Mouse (Mus musculus) G1E (cell line): Measurements from ENCODE around the gene Pex14. TPM values are rescaled to one million over a fixed set of nuclear protein-coding genes. Genes with fewer than 3 reads are reported as not detected.
"Not testable (repeated sequence)": the region's sequence is repeated elsewhere in the genome, so short reads cannot be mapped to it uniquely, and the experiment has no call there.

Experiments used
- ATAC-seq: 2 replicates; pipeline ENCODE4 v1.8.0; 2016; ENCODE audit warnings: mild to moderate bottlenecking; ENCODE audit not compliant: insufficient number of reproducible peaks, poor library complexity, low FRiP score, severe bottlenecking; ENCODE audit errors: extremely low read depth
- DNase-seq: peaks from one replicate; pipeline ENCODE4 v3.0.0; 2012; ENCODE audit warnings: low spot score
- H3K27me3 ChIP-seq: 2 replicates; pipeline ENCODE4 v1.6.1; 2012; ENCODE audit warnings: mild to moderate bottlenecking, low read length, inconsistent platforms; ENCODE audit not compliant: insufficient read depth
- H3K36me3 ChIP-seq: replicated peaks from 2 replicates; pipeline ENCODE3; 2012; ENCODE audit warnings: mild to moderate bottlenecking, inconsistent platforms
- H3K4me1 ChIP-seq: 2 replicates; pipeline ENCODE4 v1.6.1; 2012; ENCODE audit warnings: low read depth, low read length, inconsistent platforms, mixed read lengths; ENCODE audit not compliant: insufficient read depth
- H3K4me3 ChIP-seq: 2 replicates; pipeline ENCODE4 v1.5.1; 2012; ENCODE audit warnings: low read depth, mild to moderate bottlenecking, inconsistent platforms, low read length, moderate library complexity, mixed read lengths
- H3K9me3 ChIP-seq: replicated peaks from 2 replicates; pipeline ENCODE4 v1.6.1; 2012; ENCODE audit warnings: inconsistent platforms
- CTCF ChIP-seq: IDR thresholded peaks from 2 replicates; pipeline ENCODE4 v1.5.1; 2012; ENCODE audit warnings: low read depth, low read length, inconsistent platforms, mixed read lengths
- GATA1 ChIP-seq: IDR thresholded peaks from 2 replicates; pipeline ENCODE4 v1.6.1; 2012; ENCODE audit warnings: borderline replicate concordance, low read length, inconsistent platforms, mixed read lengths
- GATA2 ChIP-seq: IDR thresholded peaks from 2 replicates; pipeline ENCODE4 v1.6.1; 2012; ENCODE audit warnings: low read depth, low read length, inconsistent platforms, borderline replicate concordance
- POLR2AphosphoS5 ChIP-seq: IDR thresholded peaks from 2 replicates; pipeline ENCODE4 v1.6.1; 2012; ENCODE audit warnings: low read depth, low read length, inconsistent platforms; ENCODE audit not compliant: insufficient replicate concordance
- TAL1 ChIP-seq: conservative IDR thresholded peaks from 2 replicates; pipeline ENCODE4 v1.6.1; 2012; ENCODE audit warnings: low read depth, low read length, inconsistent platforms, mixed read lengths
- polyA plus RNA-seq: library from polyadenylated mRNA; stranded (reverse); fragments of >175 nt; gene quantifications from 2 replicates; pipeline ENCODE4 v1.2.3, GENCODE M21; 2012
- total RNA-seq, 2 experiments: library from RNA; stranded (forward) in 1 of 2; stranded (reverse) in 1 of 2; fragments of 200-1000 nt in 1 of 2; fragments of >200 nt in 1 of 2; fragmentation: Nextera tagmentation in 1 of 2; gene quantifications; 2 replicates each; pipeline ENCODE4 v1.2.3; 2014 to 2017

Gene Pex14
- total and polyA plus RNA-seq, 3 experiments: 13.3 to 47.5 (median 21.1) TPM

DNA sequence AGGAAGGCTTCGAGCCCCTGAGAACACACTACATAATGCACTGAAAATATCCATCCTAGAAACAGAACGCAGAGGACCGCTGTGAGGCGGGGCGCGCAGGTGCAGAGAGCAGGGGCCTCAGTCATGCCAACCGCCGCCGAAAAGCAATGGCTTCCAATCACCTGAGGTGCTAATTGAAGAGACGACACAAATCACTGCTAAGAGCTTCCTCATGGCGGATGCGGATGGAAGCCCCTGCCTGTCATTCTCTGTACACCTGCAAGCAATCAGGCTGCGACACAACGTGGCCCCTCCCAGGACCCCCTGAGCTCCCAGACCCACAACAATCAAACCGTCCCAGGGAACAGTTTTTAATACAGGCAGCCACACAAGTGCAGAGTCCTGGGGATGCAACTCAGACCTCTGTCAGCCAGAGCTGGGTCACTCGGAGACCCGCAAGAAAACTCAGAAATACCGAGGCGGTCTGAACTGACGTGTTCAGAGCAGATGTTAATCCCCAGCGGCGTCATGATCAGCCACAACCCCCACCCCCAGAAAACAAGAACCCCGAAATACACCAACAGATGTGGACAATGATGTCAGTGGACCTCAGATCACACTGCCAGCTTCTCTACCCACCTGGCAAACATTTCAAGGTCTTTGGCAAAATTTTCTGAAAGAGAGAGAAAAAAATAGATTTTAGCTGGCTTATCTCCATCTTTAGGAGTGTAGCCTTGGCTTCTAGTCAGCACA, 31.5 kb upstream of the Pex14 start:
- no peak for ATAC-seq
- no peaks in the 10 kb centered on the region for H3K27me3 ChIP-seq
- peaks cover 81% of the 10 kb centered on the region for H3K36me3 ChIP-seq
- no peaks in the 10 kb centered on the region for H3K9me3 ChIP-seq
- H3K4me1 ChIP-seq: peaks cover 6% of the 10 kb centered on the region
- no peak overlapping the region for H3K4me3 ChIP-seq
- DNase-seq: no peak
- TF ChIP-seq GATA1 (no peak), CTCF (no peak), POLR2AphosphoS5 (no peak), GATA2 (no peak), TAL1 (no peak)

DNA sequence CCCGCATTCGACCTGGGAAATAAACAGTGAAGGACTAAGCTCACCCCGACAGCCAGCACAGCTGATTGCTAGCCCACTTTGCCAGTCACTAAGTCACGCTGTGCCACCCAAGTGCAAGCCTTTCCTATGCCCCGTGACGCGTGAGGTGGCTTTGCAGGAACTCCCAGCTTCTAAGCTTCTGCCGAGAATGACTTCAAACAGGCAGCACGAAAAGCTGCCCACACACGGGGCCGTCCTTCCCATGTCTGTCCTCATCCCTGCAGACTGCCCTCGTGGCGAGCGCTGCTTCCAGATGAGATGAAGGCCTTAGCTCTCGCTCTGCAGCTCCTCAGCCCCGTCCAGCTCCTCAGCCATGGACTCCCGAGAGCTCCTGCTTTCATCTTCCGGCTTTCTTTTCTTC, 28.8 kb upstream of the Pex14 start:
- Histone ChIP-seq H3K4me3 (no peak overlapping the region), H3K4me1 (peaks cover 1% of the 10 kb centered on the region), H3K9me3 (no peaks in the 10 kb centered on the region), H3K27me3 (no peaks in the 10 kb centered on the region), H3K36me3 (peaks cover 92% of the 10 kb centered on the region)
- TF ChIP-seq GATA1: no peak
- TF ChIP-seq TAL1: no peak
- no peak for TF ChIP-seq POLR2AphosphoS5
- TF ChIP-seq GATA2: no peak
- TF ChIP-seq CTCF: no peak
- DNase-seq: no peak
- no peak for ATAC-seq

DNA sequence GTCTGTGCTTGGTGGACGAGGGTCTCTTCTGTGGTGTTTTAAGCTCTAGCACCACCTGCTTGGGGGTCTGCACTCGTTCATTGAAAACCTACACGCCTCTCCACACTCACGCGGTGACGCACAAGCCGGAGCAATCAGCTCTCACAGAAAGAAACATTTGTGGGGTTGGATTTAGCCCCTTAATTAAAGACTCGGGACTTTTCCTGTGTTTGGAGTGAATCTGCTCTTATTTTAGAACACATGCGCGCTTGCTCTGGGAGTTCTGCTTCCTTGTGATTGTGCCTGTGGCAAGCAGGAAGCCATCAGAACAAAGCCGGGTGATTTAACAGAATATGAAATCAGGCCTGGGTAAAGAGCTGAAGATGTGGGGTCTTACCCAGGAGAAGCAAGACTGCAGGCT, 27.0 kb upstream of the Pex14 start, which contains the start of gene Cort:
Gene Cort, minus strand, starts transcription at position 101 of the 400 bp plus-strand sequence.
- peaks cover 88% of the 10 kb centered on the region for H3K36me3 ChIP-seq
- H3K4me1 ChIP-seq: no peaks in the 10 kb centered on the region; the same call in 1 of the 2 replicates
- H3K27me3 ChIP-seq: no peaks in the 10 kb centered on the region
- H3K9me3 ChIP-seq: no peaks in the 10 kb centered on the region
- no peak within 1 kb of the TSS for H3K4me3 ChIP-seq
- no peak for TF ChIP-seq GATA2
- TF ChIP-seq TAL1: no peak
- TF ChIP-seq POLR2AphosphoS5: no peak
- no peak for TF ChIP-seq CTCF
- no peak for TF ChIP-seq GATA1
- ATAC-seq: no peak
- DNase-seq: no peak

DNA sequence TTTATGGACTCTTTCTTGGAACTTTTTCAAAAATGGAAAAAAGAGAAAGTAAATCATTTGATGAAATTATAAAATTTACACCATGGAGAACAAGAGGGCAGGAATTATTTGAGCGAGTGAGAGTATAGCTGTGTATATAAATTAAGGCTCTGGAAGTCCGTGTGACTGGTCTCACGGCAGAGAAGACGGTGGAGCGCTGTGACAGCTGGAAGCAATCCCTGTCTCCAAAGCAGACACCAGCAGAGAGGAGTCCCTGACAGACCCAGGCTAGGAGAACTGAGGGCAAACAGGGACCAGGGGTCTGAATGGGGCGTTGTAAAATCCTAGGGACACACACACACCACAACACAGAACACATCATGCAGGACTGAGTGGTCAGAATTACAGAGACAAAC, 26.4 kb upstream of the Pex14 start:
- no peak for ATAC-seq
- H3K4me1 ChIP-seq: no peaks in the 10 kb centered on the region; the same call in 1 of the 2 replicates
- no peaks in the 10 kb centered on the region for H3K27me3 ChIP-seq
- H3K9me3 ChIP-seq: no peaks in the 10 kb centered on the region
- TF ChIP-seq CTCF (no peak), GATA1 (no peak), POLR2AphosphoS5 (no peak), GATA2 (no peak), TAL1 (no peak)
- no peak overlapping the region for H3K4me3 ChIP-seq
- H3K36me3 ChIP-seq: peaks cover 86% of the 10 kb centered on the region
- DNase-seq: no peak

DNA sequence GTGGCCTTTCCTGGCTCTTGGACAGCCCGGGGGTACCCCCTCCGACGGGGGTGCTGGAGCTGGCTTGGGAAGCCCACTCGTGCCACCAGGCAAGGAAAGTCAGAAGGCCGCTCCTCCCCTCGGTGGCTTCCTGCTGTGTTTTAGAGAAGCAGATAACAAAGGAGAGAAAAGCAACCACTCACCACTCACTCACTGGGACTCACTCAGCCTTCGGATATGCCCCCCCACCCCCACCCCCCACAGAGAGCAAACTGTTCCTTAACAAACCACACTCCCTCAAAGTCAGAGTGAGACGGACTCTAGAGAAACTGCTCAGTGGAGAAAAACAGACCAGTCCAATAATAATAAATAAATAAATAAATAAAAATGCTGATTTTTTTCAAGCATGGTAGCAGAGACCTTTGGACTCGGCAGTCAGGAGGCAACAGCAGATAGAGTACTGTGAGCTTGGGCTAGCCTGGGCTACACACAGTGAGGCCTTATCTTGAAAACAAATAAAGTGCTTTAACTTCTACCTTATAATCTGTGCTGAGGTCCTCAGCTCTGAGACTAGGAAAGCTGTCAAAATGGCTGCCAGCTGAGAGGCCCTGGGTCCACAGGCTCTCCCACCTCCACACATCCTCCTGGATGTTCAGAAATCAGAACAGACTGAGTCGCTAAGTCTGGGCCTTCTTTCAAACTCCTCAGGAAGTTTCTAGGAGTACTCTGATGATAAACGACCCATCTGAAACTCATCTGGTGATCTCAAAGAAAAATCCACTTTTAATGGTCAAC, 25.9 kb upstream of the Pex14 start:
- Histone ChIP-seq H3K4me1 (no peaks in the 10 kb centered on the region; the same call in 1 of the 2 replicates), H3K27me3 (no peaks in the 10 kb centered on the region), H3K4me3 (no peak overlapping the region), H3K36me3 (peaks cover 83% of the 10 kb centered on the region), H3K9me3 (no peaks in the 10 kb centered on the region)
- ATAC-seq (no peak), DNase-seq (no peak)
- TF ChIP-seq POLR2AphosphoS5: no peak
- no peak for TF ChIP-seq GATA1
- no peak for TF ChIP-seq TAL1
- no peak for TF ChIP-seq GATA2
- TF ChIP-seq CTCF: no peak

DNA sequence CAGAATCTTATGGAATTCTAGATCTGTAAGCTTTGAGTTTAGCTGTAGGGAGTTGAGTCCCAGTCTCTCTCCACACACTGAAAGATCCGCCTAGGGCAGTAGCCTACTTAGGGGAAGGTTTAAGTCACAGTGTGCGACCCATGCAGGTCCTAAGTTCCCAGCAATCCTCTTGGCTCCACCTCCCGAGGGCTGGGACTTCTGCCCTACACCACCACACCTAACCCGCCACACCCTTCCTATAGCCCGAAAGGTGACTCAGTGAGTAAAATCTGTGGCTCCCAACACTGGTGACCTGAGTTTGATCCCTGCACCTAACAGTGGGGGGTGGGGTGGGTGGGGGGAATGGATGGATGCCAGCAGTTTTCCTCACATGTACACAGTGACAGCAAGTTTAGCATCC, 23.8 kb upstream of the Pex14 start:
- H3K4me3 ChIP-seq: no peak overlapping the region
- TF ChIP-seq POLR2AphosphoS5: no peak
- DNase-seq: no peak
- peaks cover 14% of the 10 kb centered on the region for H3K4me1 ChIP-seq
- ATAC-seq: no peak
- no peaks in the 10 kb centered on the region for H3K9me3 ChIP-seq
- no peaks in the 10 kb centered on the region for H3K27me3 ChIP-seq
- peaks cover 78% of the 10 kb centered on the region for H3K36me3 ChIP-seq

DNA sequence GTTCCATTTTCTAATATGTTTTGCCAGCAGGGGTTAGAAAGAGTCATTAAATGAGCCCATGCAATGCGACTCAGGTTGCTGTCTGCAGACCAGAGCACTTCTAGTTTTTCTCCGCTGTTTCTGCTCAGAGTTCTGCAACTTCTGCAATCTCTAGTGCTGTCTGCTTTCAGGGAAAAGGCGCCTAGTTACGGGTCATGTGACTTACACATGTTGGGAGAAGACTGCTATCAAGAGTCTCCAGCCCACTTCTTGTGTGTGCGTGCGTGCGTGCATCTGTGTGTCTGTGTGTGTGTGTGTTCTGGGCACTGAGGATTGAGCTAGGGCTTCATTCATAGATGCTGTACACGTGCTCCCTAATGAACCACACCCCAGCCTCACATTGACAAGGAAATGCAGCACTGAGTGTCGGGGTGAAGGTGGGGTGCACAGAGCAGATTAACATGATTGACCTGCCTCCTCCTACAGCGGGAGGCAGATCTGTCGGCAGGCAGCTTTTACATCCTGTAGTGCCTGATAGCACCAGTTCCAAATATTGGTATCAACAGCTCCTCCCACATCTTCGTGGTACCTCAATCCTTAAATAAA, 20.4 kb upstream of the Pex14 start:
- peak; percentile 34 for ATAC-seq
- H3K36me3 ChIP-seq: peaks cover 75% of the 10 kb centered on the region
- not testable (repeated sequence) for DNase-seq

More for the DNA sequence above, 20.4 kb upstream of the Pex14 start:
- H3K9me3 ChIP-seq, H3K4me3 ChIP-seq, H3K27me3 ChIP-seq: not testable (repeated sequence)
- peaks cover 14% of the 10 kb centered on the region for H3K4me1 ChIP-seq
